Mouse (Mus musculus) thymus, postnatal 0 days (tissue): ENCODE results near the gene L3mbtl4. TPM values are rescaled to one million over a fixed set of nuclear protein-coding genes. Genes with fewer than 3 reads are reported as not detected.

Source experiments
- DNase-seq: peaks from one replicate; pipeline ENCODE4 v3.0.0-alpha.2; 2015; ENCODE audit warnings: low spot score
- polyA plus RNA-seq: library from polyadenylated mRNA; unstranded; fragments of >200 nt; fragmentation: Nextera tagmentation; extraction: Ambion mirVana; gene quantifications from 2 replicates; pipeline ENCODE4 v1.2.1, GENCODE M21; 2015

Gene L3mbtl4
- polyA plus RNA-seq, result not detected in 2 replicates

- DNase-seq, result no peak
These were observed at the start of gene L3mbtl4 for GRCm38 (mm10) chr17:68273527-68273926. Gene L3mbtl4 (plus strand): TSS chr17:68273797.

GRCm38 (mm10) chr17:68230484-68230883, 43.1 kb upstream of the L3mbtl4 start:
- no peak for DNase-seq

GRCm38 (mm10) chr17:68235380-68235779, 38.2 kb upstream of the L3mbtl4 start:
- no peak for DNase-seq

- DNase-seq, result no peak
These were observed 36.6 kb upstream of the L3mbtl4 start for GRCm38 (mm10) chr17:68236992-68237391.

GRCm38 (mm10) chr17:68240171-68240570, 33.4 kb upstream of the L3mbtl4 start:
- DNase-seq, result no peak

- DNase-seq, result no peak
These were observed 8.6 kb upstream of the L3mbtl4 start for GRCm38 (mm10) chr17:68264835-68265557.

GRCm38 (mm10) chr17:68273954-68274353, 357 bp downstream of the L3mbtl4 start:
- no peak for DNase-seq

GRCm38 (mm10) chr17:68275138-68275537, 1.5 kb downstream of the L3mbtl4 start:
- DNase-seq, result no peak

- no peak for DNase-seq
These were observed 7.3 kb downstream of the L3mbtl4 start for GRCm38 (mm10) chr17:68280915-68281314.

GRCm38 (mm10) chr17:68285119-68285782, 11.7 kb downstream of the L3mbtl4 start:
- no peak for DNase-seq

GRCm38 (mm10) chr17:68288094-68288493, 14.5 kb downstream of the L3mbtl4 start:
- DNase-seq, result no peak

GRCm38 (mm10) chr17:68288699-68289098, 15.1 kb downstream of the L3mbtl4 start:
- DNase-seq, result no peak

- no peak for DNase-seq
These were observed 18.2 kb downstream of the L3mbtl4 start for GRCm38 (mm10) chr17:68291713-68292364.

- DNase-seq, result no peak
These were observed 34.8 kb downstream of the L3mbtl4 start for GRCm38 (mm10) chr17:68308381-68308780.

- DNase-seq, result no peak
These were observed 38.8 kb downstream of the L3mbtl4 start for GRCm38 (mm10) chr17:68312286-68312927.

- DNase-seq, result no peak
These were observed 47.3 kb downstream of the L3mbtl4 start for GRCm38 (mm10) chr17:68320940-68321339.

- no peak for DNase-seq
These were observed 49.0 kb downstream of the L3mbtl4 start for GRCm38 (mm10) chr17:68322607-68323006.

- DNase-seq, result no peak
These were observed 58.6 kb downstream of the L3mbtl4 start for GRCm38 (mm10) chr17:68332225-68332624.

GRCm38 (mm10) chr17:68333382-68333781, 59.8 kb downstream of the L3mbtl4 start:
- DNase-seq, result no peak

GRCm38 (mm10) chr17:68338917-68339553, 65.4 kb downstream of the L3mbtl4 start:
- DNase-seq, result no peak

GRCm38 (mm10) chr17:68357687-68358086, 84.1 kb downstream of the L3mbtl4 start:
- no peak for DNase-seq
